Mouse (Mus musculus) c-Kit-positive CD71-negative TER-119-negative erythroid progenitor cells, embryonic 14.5 days (primary cell): ENCODE data around the gene Kcnmb1.

ENCODE experiments used
- DNase-seq: peaks from one replicate; pipeline ENCODE4 v3.0.0-alpha.2; 2013; ENCODE audit warnings: low read depth

Gene Kcnmb1

DNA sequence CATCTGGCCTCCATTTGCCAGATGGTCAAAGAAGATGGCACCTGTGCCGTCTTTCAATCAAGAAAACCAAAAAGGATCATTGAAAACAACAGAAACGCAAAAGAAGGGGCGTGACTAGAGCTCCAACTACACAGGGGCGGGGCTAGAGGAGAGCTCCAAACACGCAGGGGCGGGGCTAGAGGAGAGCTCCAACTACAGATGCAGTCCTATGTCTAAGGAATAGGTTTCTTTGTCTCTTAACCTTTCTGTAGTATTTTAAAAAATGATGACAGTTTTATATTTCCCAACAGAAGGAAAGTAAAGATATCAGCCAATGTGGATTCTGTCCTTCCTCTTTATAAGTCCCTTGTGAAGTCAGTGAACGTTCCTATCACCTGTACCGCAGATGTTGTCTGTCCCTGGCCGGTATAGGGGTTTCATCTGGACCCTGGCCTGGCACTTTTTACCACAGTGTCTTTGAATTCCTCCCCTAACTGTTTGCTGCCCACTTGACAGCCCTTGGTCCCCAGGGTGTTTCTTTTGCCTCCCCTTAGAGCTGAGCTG, 18.0 kb upstream of the Kcnmb1 start:
- no peak for DNase-seq

DNA sequence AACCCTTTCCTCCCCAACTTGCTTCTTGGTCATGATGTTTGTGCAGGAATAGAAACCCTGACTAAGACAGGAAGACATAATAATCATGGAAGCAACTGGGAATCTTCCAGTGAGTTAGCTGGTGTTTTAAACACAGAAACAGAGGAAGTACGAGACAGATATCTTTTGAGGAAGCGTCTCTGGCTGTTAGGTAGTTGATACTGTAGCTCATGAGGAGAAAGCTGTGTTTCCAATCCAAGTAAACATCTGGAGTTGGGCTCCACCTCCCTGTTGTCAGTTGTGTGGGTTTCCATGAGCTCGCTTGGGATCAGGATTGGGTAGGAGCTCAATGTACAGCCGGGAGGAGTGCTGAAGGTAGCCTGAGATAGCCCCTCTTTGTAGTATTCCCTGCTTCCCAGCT, 16.3 kb upstream of the Kcnmb1 start:
- DNase-seq = no peak

DNA sequence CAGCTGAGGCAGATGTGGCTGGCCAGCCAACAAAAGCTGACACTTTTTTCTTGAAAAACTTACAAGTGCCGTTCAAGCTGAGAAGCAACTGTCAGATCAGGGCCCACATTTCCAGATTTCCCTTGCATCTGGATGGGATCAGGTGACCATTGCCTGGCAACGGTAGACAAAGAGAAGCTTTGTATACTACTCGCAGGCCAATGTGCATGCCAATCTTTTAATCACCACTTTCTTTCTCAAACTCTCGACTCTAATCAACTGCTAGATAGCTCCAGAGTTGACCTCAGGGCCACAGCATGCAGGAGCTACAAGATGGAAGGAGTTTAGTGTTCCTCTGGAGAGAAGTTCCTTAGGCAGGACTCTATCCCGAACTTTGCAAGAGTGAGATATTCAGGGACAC, 11.7 kb upstream of the Kcnmb1 start:
- DNase-seq = no peak

DNA sequence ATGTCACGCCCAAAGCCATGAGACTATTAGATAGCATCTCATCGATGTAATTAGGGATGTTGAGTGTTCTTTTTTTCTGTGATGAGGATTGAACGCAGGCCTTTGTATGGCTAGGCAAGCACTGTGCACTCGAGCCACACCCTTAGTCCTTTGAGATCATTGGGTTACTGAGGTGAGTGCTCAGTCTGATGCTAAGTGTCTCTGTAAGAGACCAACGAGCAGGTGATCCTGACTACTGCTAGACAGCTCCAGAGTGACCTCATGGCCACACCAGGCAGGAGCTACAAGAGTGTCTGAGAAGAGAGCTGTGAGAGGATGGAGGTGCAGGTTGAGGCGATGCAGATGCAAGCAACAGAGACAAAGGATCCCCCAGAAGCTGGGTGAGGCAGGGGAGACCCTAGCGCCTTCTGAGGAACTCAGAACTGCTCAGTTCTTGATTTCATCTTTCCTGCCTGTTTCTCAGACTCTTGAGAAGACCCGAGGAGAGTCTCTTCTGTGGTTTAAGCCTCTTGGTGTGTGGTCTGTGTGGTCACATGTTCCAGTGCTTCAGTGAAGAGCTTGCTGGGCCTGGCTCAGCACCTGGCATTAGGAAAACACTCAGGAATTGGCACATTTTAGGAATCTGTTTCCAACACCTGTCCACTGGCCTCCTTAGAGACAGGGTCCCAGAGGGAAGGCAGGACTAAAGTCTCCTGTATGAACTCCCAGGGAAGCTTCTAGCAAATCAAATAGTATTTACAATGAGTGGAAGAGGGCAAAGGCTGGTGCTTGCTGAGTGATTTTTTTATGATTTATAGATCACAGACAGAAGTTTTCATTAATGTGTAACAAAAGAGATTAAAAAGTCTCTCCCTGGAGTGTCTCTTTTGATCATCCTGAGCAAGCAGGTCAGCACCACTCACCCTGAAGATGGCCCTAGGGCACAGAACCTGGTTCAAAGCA, 10.9 kb upstream of the Kcnmb1 start:
- DNase-seq = no peak

DNA sequence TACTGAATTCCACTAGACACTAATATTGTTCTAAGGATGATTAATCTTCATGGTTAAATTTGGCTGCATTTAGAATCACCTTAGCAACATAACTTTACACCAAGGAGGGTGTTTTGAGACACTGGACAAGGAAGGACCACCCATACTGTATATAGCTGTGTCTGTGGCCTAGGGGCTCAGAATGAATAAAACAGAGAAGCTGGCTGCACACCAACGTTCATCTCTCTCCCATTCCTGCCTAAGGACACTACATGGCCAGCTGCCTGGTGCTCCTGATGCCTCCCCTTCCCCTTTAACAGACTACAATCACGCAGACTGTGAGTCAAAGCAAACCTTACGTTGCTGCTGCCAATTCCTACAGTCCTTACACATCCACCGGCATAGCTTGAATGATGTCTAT, 6.8 kb upstream of the Kcnmb1 start:
- no peak for DNase-seq

DNA sequence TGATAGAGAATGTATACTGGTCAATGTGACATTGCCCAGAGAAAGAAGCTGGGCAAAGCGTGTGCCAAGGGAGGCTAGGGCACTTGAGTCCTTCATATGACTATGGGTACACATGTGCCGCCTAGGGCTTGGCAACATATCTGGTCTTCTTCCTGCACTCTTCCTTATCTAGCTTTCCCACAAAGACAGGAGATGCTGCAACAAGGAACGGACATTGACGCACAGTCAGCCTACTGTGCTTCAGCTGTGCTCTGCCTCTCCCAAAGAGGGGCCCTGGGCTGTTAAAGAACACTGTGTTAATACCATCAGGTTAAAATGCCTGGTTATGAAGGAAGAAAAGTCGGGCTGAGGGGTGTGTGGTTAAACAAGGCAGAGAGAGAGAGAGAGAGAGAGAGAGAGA, 6.2 kb upstream of the Kcnmb1 start:
- DNase-seq = no peak

DNA sequence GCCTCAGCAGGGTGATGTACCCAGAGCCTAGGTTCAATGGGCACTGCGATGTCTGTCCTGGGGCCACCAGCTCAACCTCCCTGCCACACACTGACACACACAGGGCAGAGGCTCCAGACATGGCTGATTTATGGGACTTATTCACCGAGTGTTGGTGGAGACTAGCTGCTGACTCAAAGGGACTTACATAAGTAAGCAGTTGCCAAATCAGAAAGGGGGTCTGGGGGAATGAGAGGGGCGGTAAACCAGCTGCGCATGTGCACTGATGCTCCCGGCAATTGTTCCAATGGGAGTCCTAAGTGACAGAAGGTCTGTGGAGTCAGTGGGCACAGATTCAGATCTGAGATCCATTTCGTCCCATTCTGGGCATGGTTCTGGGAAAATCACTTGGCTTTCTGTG, 5.2 kb upstream of the Kcnmb1 start:
- no peak for DNase-seq

DNA sequence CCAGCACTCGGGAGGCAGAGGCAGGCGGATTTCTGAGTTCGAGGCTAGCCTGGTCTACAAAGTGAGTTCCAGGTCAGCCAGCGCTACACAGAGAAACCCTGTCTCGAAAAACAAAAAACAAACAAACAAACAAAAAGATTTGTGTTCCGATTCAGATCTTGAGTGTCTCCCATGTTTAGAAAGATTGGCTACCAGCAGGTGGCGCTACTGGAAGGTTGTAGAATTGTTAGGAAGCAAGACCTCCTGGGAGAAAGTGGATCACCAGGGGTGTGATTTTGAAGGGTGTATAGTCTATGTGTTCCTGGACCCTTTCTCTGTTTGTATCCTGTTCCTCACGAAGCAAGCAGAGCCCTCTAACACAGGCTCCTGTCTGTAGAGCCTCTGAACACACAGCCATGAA, 4.1 kb upstream of the Kcnmb1 start:
- no peak for DNase-seq

DNA sequence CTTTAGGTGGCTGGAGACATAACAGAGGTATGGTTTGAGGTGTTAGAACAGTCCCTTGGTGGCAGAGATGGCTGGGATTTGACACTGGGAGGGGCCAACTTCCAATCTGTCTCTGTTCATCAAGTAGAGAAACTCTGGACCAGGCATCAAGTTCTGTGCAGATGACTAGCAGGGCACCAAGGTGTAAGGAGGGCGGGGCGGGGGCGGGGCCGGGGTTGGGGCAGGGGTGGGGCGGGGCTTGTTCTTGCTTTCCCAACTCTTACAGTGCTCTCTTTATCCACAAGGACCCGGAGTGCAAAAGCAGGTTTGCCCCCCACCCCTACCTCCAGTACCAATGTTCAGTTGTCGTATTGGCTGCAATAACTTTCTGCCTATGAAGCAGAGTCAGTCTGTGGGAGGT, 635 bp upstream of the Kcnmb1 start:
- DNase-seq = no peak

DNA sequence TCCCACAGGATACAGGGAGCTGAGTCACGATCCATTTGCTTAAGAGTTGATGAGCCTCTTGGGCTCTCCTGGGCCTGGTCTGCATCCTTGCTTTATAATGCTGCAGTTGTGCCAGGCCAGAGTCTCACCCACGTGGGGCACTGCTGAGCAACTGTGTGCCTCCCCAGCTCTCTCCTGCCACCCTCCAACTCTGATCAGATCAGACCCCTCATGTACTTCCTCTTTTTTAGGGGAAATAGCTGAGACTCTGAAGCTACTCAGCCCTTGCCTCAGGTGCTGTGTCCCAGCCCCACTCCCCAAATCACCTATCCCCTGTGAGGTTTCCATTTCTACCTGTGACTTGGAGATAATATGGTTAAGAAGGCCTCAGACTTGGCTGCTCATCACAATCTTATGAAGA, 2.6 kb downstream of the Kcnmb1 start:
- DNase-seq = peak; percentile 28

DNA sequence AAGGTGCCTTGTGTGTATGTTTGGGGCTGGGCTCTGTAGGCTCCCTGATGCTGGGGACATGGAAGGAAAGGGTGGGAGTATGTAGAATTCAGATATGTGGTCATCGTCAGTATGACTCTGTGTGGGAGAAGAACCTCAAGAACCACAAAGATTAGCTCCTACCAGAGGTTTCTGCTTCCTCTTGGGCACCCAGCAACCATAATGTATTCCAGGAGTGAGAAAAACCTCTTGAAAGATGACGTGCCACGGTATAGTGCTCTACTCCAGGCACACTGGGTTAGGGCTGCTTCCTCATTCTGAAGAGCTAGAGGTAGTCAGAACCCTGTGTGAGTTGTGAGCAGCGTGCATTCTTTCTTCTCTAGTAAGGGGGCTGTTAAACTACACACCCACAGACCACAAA, 4.9 kb downstream of the Kcnmb1 start:
- DNase-seq = no peak

DNA sequence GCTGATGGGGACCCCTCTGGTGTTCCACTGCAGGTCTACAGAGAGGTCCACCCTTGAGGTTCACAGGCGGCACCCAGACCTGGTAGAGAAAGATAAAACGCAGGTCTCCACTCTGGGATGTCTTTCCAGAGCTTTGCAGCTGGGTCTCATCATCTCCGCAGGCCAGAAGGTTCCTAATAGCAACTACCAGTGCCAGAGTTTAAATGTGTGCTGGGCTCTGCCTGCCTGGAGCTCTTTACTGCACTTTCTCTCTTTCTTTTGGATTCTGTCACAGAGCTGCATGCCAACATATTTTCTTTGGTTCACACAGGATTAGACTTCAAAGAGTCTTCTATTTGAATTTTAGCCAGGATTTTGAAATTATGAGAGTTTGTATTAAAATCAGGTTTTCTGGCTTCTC, 6.4 kb downstream of the Kcnmb1 start:
- no peak for DNase-seq

DNA sequence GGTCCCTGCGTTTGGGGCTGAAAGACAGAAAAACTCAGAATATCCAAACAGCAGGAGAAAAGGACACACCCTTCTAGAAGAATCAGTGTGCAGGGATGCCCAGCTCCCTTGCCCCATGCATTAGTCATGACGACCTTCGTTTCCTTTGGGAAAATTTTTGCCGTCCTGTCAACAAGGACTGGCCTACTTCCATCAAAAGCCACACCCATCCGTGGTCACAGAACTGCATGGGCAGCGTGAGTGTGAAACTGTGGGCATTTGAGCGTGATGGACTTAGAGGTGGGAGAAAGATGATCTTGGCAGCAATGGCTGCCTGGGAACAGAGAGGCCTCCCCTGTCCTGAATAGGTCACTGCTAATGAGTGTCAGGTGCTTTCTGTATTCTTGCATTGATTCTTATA, 9.3 kb downstream of the Kcnmb1 start:
- no peak for DNase-seq

DNA sequence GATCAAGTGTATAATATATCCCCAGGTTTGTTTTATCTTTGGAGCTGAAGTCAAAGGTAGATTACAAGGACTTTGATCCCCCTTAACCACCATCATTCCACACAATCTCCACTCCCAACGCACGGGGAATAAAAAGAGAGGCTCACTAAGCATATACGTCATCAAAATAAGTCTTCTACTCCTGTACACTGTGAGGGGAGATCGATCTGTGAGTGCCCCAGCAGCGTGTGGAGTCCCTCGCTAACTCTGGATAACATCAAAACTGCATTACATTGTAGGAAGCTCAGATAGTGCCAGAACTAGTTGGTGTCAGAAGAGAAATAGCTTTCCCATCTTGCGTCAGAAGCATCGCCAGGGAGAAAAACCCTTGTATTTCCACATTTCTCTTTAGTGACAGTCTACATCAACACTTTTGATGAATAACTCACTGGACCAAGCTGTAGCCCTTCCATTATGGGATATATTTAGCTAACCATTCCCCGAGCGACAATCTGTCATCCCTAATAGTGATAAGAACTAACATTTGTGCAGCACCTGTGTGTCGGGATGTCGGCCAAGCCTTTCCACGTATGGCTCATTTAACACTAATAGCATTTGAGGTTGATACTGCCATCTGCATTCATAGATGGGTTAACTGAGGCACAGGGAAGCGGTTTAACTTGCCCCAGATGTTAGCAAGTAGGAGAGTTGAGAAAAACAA, 11.7 kb downstream of the Kcnmb1 start:
- DNase-seq = no peak

DNA sequence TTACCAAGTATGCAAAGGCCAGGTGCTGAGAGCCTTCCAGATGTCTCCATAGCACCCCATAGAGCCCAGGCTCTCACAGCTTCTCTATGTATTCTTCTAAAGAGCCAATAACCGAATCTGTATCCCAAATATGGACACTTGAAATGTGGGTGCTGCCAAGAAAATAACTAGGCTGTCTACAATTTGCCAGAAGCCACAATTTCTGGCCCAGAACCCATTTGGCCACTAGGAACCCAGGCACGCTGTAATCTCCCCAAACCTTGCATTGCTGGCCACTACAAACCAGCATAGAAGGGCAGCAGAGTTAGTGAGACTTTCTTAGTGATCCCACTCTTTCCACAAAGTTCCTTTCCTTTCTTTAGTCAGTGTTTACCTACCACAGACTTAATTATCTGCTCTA, 12.3 kb downstream of the Kcnmb1 start:
- DNase-seq = no peak

DNA sequence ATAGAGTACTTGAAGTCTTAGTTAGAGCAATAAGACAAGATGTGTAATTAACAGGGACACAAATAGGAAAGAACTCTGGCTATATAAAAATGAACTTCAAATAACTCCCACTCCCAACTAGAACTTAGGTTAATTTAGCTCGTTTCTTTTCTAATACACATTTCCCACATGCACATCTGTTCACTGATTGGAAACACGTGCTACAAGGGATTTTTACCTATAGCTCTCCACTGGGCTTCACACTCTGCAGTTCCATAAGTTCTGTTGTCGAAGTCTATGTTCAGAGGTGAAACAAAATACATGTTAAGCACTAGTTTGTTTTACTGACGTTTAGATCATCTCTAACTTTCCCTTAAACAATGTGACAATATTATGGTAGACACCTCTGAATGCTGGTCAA, 17.3 kb downstream of the Kcnmb1 start:
- no peak for DNase-seq

DNA sequence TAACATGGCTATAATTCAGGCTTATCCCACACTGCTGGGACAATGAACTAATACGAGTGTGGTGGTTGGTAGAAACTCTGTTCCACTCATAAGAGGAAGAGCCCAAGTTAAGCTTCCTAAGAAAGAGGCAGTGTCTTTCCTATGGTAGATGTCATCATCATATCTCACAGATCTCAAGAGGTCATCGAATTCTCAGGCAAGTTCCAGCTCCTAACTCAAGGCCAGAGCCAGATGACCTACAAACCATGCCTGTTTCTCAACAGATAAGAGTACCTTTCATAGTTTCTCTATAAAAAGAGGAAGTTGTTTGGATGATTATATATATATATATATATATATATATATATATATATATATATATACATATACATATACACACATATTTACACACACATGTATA, 23.7 kb downstream of the Kcnmb1 start:
- DNase-seq = no peak

DNA sequence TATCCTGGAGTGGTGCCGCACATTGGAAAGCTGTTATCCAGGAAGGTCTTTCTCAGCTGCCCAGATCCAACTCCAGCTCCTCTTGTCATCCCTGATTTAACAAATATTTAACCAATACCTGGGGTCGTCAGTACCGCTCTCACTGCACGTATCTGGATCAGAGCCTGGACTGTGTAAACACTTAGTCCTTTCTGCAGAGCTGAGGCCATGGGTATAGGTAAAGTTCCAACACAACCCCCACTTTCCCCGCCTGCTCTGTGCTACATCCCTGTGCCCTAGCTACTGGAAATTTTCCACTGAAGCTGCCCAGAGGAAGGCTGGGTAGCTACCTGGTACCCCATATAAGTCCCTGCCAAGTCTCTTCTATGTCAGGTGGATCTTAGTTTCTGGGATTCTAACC, 27.2 kb downstream of the Kcnmb1 start:
- no peak for DNase-seq

DNA sequence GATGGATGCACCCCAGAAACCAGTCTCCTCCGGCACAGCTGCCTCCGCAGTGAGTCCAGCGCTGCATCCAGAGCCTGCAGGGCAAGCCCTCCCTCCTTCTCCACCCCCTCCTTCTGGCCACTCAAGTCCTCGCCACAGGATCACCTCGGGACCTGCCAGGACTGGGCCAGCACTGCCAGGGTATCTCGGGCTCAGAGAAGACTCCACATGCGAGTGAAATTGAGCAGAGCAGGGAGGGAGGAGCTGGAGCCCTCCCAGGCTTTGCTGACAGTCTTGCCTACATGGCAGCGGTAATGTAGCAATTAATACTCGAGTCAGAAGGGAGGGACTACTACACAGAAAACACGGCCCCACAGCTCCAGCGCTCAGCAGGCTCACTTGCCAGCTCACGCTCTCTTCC, 30.1 kb downstream of the Kcnmb1 start, which contains the start of gene Kcnip1:
TSS of gene Kcnip1 (minus strand) at position 215 of the 400 bp plus-strand sequence.
- no peak for DNase-seq

DNA sequence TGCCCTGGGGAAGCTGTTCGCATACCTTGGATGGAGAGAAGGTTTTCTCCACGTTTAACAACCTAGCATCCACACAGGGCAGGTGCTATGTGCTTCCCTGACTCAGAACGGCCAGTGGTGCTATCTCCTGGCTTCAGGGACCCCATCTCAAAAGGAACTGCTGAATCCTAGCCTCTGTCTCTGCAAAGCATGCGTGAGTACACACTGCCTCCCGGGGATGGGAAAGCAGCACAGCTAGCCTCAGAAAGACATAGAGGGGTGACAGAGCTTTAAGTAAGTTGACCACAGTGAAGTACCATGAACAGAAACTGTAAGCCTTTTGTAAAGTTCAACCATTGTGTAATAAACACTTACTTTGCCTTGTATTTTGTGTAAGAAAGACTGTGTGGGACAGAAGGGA, 30.7 kb downstream of the Kcnmb1 start:
- DNase-seq = no peak

DNA sequence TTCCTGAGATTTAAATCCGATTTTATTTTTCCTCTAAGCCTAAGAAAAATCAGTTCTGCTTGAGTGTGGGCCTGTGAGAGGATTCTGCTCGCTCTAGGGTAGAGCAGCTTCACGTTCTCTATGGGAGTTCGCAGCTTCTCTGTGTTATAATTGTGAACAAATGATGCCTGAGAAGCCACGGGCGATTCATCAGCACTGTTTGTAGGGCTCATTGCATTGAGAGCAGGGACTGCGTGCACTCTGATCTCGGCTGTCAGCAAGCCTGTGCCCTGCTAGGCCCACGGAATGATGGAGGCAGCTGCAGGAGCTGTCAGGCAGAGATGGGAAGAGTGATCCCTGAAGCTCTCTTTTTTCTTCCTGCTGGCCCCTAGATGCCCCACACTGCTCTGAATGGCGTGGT, 35.4 kb downstream of the Kcnmb1 start:
- DNase-seq = no peak

DNA sequence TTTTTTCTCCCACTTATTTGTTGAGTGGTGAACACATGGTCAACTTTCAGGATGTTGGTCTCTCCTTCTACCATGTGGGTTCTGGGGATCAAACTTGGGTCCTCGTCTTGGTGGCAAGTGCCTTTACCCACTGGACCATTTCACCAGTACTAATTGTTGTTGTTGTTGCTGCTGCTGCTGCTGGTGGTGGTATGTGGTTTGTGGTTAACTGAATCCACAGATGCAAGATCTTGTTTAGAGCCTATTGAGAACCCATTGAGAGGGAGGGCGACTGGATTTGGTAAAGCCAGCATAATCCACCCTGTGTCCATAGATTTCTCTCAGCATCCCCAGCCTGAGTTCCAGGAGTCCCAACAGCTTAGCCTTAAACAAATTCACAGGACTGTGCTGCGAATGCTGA, 37.6 kb downstream of the Kcnmb1 start:
- no peak for DNase-seq

DNA sequence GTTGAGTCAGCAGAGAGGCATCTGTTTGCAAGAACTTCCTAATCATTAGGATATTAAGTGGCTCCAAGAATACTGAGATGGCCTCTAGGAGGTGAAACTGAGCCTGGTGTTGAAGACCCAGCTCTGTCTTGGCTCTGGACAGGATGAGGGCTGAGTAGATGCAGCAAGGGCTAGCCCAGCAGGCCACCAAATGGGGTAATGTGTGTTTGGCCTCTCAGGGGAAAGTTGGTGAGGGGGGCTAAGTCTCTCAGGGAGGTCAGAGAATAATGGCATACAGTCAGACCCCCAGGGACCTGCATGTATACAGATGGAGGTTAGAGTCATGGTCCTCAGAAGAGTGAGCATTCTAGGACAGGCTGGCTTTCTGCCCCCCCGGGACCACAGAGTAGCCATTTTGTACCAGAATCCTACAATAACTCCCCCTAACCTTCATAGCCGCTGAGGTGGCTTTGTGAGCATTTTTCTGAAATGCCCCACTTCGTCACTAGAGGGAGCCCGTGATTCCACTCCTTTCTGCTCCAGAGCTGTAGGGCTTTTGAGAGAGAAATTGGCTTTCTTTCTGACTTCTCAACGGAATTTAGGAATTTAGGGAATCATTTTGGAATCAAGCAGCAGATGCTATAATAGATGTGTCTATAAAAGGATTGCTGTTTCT, 39.3 kb downstream of the Kcnmb1 start:
- peak; percentile 57 for DNase-seq
